Mouse (Mus musculus) left cerebral cortex, adult 9 months (tissue): Measurements from ENCODE around the gene Ccdc122.
"Not testable (repeated sequence)": the region's sequence is repeated elsewhere in the genome, so short reads cannot be mapped to it uniquely, and the experiment has no call there.

ENCODE experiments used
- DNase-seq, 2 experiments: peaks; one replicate each; pipeline ENCODE4 v3.0.0; 2022; ENCODE audit warnings: low spot score in 2 of 2

Gene Ccdc122

GRCm38 (mm10) chr14:77036226-77037046, at the start of gene Ccdc122, which contains the start of gene Lacc1:
TSS of gene Ccdc122 (plus strand) at chr14:77036772.
TSS of gene Lacc1 (minus strand) at chr14:77036904.
- DNase-seq: peak in 1 of 2 experiments; percentile 54

GRCm38 (mm10) chr14:76990351-76990750, 46.2 kb upstream of the Ccdc122 start:
- DNase-seq: not testable (repeated sequence)

GRCm38 (mm10) chr14:77004740-77005139, 31.8 kb upstream of the Ccdc122 start:
- peak in 1 of 2 experiments; percentile 28 for DNase-seq

GRCm38 (mm10) chr14:77005566-77005965, 31.0 kb upstream of the Ccdc122 start:
- DNase-seq: no peak

- peak; percentile 68 to 87 for DNase-seq
Observed at GRCm38 (mm10) chr14:77008238-77008637, 28.3 kb upstream of the Ccdc122 start.

DNA sequence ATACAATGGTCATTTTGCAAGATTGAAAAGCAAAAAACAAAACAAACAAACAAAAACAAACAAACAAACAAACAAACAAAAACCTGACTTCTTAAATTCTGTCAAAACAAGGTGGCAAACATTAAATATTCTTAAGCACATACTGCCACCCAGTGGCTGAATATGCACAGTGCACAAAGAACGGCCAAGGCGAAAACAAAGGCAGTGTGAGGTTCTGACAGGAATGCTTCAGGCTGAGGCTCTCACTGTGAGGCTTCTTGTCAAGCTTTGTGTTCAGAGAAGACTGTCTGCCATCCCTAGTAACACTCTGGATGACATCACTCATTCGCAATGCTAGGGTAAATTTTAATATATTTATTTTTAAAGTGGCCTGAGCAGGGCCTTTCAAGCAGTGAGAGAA, 24.8 kb upstream of the Ccdc122 start:
- DNase-seq: peak in 1 of 2 experiments; percentile 82

DNA sequence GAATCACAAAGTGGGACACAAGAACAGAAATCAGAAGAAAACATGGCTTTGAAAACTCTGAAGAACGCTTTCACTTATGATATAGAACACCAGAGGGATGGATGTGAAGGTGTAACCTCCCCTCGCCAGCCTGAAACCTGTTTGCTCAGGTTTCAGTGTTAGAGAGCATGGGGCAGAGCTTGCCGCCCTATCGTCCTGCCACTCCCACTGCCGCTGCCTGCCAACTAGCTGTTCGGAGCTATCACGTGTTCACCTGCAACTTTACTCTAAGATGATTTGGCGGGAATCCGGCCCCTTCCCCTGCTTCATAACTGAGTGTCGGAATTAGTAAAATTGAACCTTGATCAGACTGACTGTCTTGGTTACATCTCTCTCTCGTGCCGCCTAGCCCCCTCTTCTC, 19.8 kb upstream of the Ccdc122 start:
- DNase-seq: not testable (repeated sequence)

- no peak for DNase-seq
Observed at GRCm38 (mm10) chr14:77017211-77017610, 19.4 kb upstream of the Ccdc122 start.

DNA sequence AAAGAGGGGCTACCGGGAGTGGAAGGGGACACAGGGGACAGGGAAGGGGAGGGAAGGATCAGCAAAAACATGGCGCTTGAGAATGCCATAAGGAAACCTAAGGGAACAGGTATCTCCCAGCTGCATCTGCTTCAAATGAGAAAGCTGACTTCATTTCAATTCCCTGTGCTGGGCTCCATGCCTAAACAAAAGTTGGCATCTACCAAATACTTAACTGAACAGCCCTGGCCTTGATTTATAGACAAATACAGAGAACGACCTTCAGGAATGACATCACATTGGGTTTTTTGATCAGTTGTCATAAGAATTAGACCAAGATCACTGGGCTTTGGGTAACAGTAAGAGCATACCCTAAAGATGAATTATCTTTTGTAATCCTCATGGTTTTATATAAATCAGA, 12.1 kb upstream of the Ccdc122 start:
- no peak for DNase-seq

DNA sequence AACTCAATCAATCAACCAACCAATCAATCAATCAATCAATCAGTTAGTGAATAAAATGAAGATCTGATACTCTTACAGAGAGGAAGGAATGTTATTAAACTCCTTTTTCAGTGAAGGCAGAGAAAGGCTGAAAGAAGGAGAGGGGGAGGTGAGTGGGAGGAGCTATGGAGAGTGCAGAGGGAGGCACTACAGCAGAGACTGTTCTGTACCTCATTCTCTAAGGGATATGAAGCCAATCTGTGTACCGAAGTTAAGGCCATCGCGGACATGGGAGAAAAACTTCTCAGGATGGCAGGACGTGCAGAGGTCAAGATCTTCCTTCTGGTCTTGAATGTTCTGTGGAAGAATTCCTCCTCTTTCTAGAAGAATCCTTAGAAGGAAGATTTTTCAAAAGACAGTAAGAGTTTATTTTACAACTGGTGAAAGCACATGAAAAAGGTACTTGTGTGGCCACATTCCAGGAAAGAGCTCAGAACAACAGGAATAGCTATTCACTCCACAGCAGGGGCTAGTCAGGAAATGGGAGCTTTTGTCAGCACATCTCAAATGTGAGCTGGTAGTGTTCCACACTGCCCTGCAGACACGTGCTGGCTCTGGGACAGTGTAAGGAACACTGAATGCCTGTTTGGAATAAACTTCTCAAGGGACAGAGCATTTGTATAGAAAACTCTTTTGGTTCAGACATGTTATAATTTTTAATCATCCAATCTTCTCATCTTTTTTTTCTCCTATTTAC, 7.1 kb upstream of the Ccdc122 start:
- no peak for DNase-seq

GRCm38 (mm10) chr14:77030808-77031207, 5.8 kb upstream of the Ccdc122 start:
- DNase-seq: no peak

GRCm38 (mm10) chr14:77032433-77032832, 4.1 kb upstream of the Ccdc122 start:
- no peak for DNase-seq

- no peak for DNase-seq
Observed at GRCm38 (mm10) chr14:77033391-77033790, 3.2 kb upstream of the Ccdc122 start.

GRCm38 (mm10) chr14:77034175-77034915, 2.2 kb upstream of the Ccdc122 start:
- DNase-seq: no peak

DNA sequence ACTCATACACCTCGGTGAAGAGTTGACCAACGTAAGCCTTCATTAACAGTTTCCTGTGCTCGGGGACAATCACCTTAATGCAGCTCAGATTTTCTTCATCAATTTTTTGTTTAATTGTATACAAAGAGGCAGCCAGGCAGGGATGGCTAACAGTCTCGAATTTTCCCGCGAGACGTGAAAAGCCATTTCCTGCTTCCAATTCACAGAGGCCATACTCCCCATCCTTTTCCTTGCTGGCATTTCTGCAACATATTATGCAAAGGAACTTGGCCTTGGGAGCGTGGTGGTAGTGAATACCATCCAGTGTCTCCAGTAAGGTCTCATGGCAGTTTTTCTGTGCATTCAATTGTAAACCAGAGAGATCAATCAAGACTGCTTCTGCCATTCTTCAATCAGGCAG, 1.6 kb upstream of the Ccdc122 start:
- DNase-seq: no peak

- DNase-seq: no peak
Observed at GRCm38 (mm10) chr14:77037330-77037729, 758 bp downstream of the Ccdc122 start.

DNA sequence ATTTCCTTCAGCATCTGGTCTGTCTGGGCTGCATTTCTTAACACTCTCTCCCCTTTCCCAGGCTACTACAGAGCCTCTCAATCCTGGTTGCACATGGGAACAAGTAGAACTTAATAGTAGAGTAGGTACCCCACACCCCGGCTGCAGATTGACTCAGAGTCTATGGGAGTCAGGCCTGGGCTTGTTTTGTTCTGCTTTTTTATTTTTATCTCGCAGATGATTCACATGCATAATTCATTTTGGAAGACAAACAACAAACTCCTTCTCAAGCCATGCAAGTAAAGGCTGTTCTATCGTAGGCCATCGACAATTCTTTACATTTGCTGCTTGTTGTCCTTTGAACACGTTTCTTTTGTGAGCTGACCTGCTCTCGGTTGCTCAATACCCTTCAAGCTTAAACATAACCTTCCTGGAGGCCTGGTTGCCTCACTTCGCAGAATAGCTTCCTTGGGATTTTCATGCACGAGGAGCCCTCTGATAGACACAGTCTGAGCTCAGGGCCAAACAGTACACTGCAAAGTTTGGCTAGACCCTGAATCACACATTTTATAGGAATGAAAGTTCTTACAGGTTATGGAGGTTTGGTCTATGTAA, 1.4 kb downstream of the Ccdc122 start:
- DNase-seq: no peak

DNA sequence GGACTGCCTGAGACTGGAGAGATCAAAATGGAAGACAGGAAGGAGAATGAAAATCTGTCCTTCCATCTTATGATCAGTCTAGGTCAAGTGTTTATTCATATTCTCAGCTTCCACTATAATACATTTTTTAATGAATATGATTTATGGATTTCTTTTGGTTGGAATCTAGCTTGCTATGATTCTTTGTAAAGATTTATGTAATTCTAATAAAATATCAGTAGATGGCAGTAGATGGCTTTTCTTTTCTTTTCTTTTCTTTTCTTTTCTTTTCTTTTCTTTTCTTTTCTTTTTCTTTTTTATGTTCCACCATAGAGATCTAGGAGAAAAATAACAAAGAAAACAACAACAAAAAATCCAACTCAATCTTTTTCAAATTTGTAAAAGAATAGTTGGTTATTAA, 16.7 kb downstream of the Ccdc122 start:
- no peak for DNase-seq

DNA sequence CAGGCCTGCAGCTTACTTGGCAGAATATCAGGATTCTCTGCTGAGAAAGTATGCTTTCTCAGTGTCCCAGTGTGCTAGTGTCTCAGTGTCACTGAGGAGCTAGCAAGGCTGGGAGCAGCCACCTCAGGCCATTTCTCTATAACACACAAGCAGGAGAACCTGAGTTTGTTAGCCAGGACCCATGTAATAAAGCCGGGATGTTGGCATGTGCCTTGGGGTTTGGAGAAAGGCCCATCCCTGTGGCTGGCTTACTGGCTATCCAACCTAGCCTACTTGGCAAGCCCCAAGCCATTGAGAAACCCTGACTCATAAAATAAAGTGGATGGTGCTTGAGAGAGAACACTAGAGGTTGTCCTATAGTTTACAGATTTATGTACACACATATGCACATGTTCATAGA, 32.8 kb downstream of the Ccdc122 start:
- DNase-seq: no peak

DNA sequence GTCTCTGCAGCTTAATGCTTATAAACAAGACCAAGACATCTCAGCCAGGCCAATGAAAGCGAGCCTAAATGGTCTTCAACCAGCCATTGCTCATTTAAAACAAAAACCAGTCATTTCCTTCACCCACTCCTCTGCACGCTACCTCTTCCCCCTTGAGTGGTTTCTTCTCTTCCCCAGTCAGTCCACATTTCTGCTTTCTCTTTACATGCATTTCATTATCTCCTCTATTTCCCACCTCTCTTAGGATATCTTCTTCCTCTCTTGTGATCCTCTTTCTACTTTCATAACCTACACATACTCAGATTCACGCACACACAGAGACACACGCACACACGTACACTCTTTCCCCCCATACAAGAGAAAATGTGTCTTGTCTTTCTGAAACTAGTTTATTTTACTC, 44.7 kb downstream of the Ccdc122 start:
- DNase-seq: no peak

DNA sequence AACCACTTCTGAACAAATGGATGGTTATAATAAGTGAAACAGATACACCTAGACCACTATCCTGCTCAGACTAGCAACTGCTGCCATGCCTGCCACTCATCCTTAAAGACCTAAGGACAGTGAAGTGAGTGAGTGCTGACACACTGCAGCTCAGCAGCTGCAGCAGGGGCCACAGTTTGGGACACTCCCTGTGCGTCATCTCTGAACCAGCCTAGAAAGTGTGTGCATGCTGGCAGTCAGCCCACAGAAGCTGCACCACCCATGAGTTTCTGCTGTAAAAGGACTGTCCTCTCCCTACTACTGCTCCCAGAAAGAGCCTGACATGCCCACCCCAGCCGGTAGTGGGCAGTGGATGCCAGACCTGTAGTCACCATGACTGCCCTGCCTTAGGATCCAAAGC, 63.7 kb downstream of the Ccdc122 start:
- DNase-seq: no peak

- not testable (repeated sequence) for DNase-seq
Observed at GRCm38 (mm10) chr14:77110622-77111021, 74.0 kb downstream of the Ccdc122 start.
